Mouse (Mus musculus) intestine, embryonic 14.5 days (tissue): ENCODE data around the gene Fam204a. TPM values are rescaled to one million over a fixed set of nuclear protein-coding genes. Genes with fewer than 3 reads are reported as not detected.

ENCODE experiments used
- ATAC-seq: fragments of 200-750 bp; cut with Nextera tagmentation; replicated peaks from 2 replicates; pipeline ENCODE4 v1.8.0; 2017; ENCODE audit warnings: low read depth, moderate number of reproducible peaks, moderate TSS enrichment, moderate library complexity; ENCODE audit not compliant: low FRiP score, low TSS enrichment
- DNase-seq: peaks from one replicate; pipeline ENCODE4 v3.0.0-alpha.2; 2018; ENCODE audit warnings: low spot score
- H3K27ac ChIP-seq: fragments of 300-500 bp; sonication (generic); 2 replicates; pipeline ENCODE4 v1.5.1; 2014; ENCODE audit warnings: low read depth, mild to moderate bottlenecking, control low read depth
- H3K27me3 ChIP-seq: fragments of 300-500 bp; sonication (generic); replicated peaks from 2 replicates; pipeline ENCODE4 v1.6.1; 2014; ENCODE audit warnings: low read length, control low read depth; ENCODE audit not compliant: control insufficient read depth, insufficient read depth
- H3K36me3 ChIP-seq: fragments of 300-500 bp; sonication (generic); 2 replicates; pipeline ENCODE4 v1.6.1; 2014; ENCODE audit warnings: low read length, control low read depth; ENCODE audit not compliant: control insufficient read depth, insufficient read depth
- H3K4me1 ChIP-seq: fragments of 300-500 bp; sonication (generic); replicated peaks from 2 replicates; pipeline ENCODE4 v1.6.1; 2014; ENCODE audit warnings: low read length, control low read depth, mixed read lengths; ENCODE audit not compliant: control insufficient read depth, insufficient read depth
- H3K4me2 ChIP-seq: fragments of 300-500 bp; sonication (generic); 2 replicates; pipeline ENCODE4 v1.6.1; 2014; ENCODE audit warnings: low read length
- H3K4me3 ChIP-seq: fragments of 300-500 bp; sonication (generic); 2 replicates; pipeline ENCODE4 v1.5.1; 2014; ENCODE audit warnings: low read depth, low read length, control low read depth, mixed read lengths
- H3K9ac ChIP-seq: fragments of 300-500 bp; sonication (generic); 2 replicates; pipeline ENCODE4 v1.6.1; 2014; ENCODE audit warnings: mild to moderate bottlenecking, low read length
- H3K9me3 ChIP-seq: fragments of 300-500 bp; sonication (generic); 2 replicates; pipeline ENCODE4 v1.6.1; 2016; ENCODE audit warnings: low read length, control low read depth; ENCODE audit not compliant: control insufficient read depth
- WGBS: fragments of 180-500 bp; shearing (Covaris S2); extraction: QIAGEN DNeasy Blood & Tissue Kit; methylation state at CpG from one replicate; pipeline ENCODE4 v1.1.7; 2014; 5-methylcytosine and 5-hydroxymethylcytosine counted together
- polyA plus RNA-seq: library from polyadenylated mRNA; unstranded; fragments of >200 nt; fragmentation: Nextera tagmentation; extraction: Ambion mirVana; gene quantifications from 2 replicates; pipeline ENCODE4 v1.2.1, GENCODE M21; 2014

Fam204a gene
- polyA plus RNA-seq, 1 experiment from 2014 or later = 45.7 TPM

DNA sequence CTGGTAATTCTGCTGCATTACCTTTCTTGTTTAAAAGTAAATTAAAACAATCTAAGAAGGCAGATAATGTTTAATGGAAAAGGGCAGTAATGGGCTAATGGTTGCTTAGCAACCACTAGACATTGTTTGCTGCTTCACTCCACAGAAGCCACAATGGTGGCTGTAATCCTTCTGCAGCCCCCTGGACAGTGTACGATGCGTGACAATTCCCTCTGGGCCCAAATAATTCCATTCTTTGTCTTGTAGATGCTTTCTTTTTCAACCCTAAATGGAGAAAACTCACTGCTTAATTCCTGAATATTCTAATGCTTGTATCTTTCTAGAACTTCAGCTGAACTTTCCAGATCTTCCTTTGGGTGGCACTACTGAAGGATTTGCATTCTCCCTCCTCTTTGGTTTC, 37.3 kb downstream of the Fam204a start:
- Histone ChIP-seq H3K4me2 (no peak overlapping the region), H3K4me3 (no peak overlapping the region), H3K4me1 (no peaks in the 10 kb centered on the region), H3K9ac (no peak overlapping the region), H3K27me3 (no peaks in the 10 kb centered on the region), H3K36me3 (peaks cover 11% of the 10 kb centered on the region; the same call in 1 of the 2 replicates), H3K9me3 (no peaks in the 10 kb centered on the region), H3K27ac (no peak overlapping the region)
- 57% methylated on average over 2 of the region's 2 CpGs for WGBS
- DNase-seq = no peak
- ATAC-seq = no peak

DNA sequence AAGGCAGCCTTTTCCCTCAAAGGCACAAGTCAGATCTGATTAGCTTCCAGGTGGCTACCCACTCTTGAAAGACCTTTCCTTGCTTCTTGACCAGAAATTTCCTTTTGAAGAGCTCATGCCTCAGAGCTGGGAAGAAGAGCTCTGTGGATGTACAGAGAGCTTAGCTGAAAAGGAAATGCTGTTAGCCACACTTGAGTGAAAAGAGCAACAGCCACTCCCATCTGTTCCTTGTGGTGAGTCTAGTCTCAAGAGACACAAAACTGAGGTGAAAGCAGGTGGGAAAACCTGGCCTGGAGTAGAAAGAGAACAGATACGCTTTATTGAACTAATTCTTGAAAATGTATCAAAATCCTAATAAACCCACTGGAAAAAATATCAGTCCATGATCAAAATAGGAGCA, 43.6 kb downstream of the Fam204a start:
- Histone ChIP-seq H3K9me3 (no peaks in the 10 kb centered on the region), H3K9ac (no peak overlapping the region), H3K27ac (no peak overlapping the region), H3K27me3 (no peaks in the 10 kb centered on the region), H3K4me3 (no peak overlapping the region), H3K36me3 (no peaks in the 10 kb centered on the region), H3K4me2 (no peak overlapping the region), H3K4me1 (no peaks in the 10 kb centered on the region)
- WGBS = 94% methylated on average over 1 of the region's 1 CpGs
- ATAC-seq (no peak), DNase-seq (no peak)

DNA sequence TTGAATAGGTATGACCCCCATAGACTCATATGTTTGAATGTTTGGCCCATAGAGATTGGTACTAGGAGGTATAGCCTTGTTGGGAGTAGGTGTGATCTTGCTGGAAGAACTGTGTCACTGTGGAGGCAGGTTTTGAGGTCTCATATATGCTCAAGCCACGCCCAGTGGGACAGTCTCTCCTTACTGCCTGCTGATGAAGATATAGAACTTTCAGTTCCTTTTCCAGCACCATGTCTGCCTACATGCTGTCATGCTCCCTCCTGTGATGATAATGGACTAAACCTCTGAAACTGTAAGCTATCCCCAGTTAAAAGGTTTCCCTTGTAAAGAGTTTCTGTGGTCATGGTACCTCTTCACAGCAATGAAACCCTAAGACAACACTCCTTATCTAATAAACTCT, 44.3 kb downstream of the Fam204a start:
- H3K36me3 ChIP-seq = no peaks in the 10 kb centered on the region
- no peaks in the 10 kb centered on the region for H3K27me3 ChIP-seq
- H3K9ac ChIP-seq = no peak overlapping the region

DNA sequence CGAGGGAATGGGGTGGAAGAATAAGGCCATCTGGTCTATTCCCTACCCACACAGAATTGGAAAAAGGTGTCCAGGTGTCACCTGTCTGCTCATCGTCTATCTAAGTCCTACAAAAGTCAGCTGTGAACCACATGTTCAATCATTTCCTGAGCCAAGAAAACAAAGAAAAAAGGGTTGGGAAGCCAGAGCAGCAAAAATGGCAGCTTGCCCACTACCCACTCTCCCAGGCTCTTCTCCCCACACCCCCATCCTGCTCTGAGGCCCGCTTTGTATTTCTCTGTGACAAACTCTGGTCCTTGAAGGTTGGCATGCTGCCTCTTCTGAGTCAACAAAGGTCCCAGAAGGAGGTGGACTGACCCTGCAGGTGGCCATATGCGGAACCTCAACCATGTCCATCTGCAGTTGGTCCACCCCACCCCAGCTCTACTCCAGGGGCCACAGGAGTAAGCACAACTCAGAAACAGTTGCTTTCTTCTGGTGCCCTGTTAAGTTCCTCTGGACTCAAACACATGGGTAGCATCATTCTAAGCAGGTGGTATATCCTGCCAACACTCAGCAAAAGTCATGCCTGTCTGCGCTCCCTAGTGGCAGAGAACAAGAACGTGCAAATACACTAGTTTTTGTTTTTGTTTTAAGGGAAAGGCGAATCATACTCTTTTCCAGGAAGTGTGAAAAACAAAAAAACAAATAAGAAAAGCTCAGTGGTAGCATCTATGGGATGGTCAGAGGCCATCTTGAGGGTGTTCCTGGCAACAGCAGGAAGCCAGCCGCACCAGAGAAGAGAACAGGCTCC, 47.5 kb downstream of the Fam204a start:
- Histone ChIP-seq H3K27me3 (no peaks in the 10 kb centered on the region), H3K9ac (no peak overlapping the region), H3K27ac (no peak overlapping the region), H3K4me3 (no peak overlapping the region), H3K9me3 (no peaks in the 10 kb centered on the region), H3K36me3 (no peaks in the 10 kb centered on the region), H3K4me1 (no peaks in the 10 kb centered on the region), H3K4me2 (no peak overlapping the region)
- DNase-seq (no peak), ATAC-seq (no peak)
- 78% methylated on average over 8 of the region's 8 CpGs for WGBS

More for the DNA sequence above, 44.3 kb downstream of the Fam204a start:
- ATAC-seq (no peak), DNase-seq (no peak)
- no peak overlapping the region for H3K4me2 ChIP-seq
- no peaks in the 10 kb centered on the region for H3K4me1 ChIP-seq
- 87% methylated on average over 1 of the region's 1 CpGs for WGBS
- no peak overlapping the region for H3K4me3 ChIP-seq
- H3K27ac ChIP-seq = no peak overlapping the region
- no peaks in the 10 kb centered on the region for H3K9me3 ChIP-seq

DNA sequence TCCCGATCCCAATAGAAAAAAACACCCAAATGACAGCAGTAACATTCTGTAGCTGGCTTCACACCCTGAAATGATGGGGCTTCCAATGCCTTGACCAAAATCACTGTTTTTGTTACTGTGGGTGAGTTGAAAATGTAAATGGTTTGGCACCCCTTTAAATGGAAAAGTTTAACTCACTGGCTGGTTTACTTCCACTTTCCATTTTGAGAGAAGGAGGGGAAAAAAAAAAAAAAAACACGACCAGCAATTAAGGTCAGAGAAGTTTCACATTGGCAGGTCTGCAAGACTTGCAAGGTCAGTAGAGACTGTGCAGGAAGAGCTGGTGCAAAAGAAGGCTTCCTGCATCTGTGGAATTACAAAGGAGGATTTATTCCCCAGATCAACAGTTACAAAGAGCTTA, 61.1 kb downstream of the Fam204a start:
- Histone ChIP-seq H3K4me2 (no peak overlapping the region), H3K9ac (no peak overlapping the region), H3K9me3 (no peaks in the 10 kb centered on the region), H3K4me3 (no peak overlapping the region), H3K36me3 (no peaks in the 10 kb centered on the region), H3K4me1 (no peaks in the 10 kb centered on the region), H3K27me3 (0 out of 2 replicates have a peak, but pooled peaks cover 4% of the 10 kb centered on the region), H3K27ac (no peak overlapping the region)
- ATAC-seq (no peak), DNase-seq (no peak)
- 48% methylated on average over 2 of the region's 2 CpGs for WGBS

DNA sequence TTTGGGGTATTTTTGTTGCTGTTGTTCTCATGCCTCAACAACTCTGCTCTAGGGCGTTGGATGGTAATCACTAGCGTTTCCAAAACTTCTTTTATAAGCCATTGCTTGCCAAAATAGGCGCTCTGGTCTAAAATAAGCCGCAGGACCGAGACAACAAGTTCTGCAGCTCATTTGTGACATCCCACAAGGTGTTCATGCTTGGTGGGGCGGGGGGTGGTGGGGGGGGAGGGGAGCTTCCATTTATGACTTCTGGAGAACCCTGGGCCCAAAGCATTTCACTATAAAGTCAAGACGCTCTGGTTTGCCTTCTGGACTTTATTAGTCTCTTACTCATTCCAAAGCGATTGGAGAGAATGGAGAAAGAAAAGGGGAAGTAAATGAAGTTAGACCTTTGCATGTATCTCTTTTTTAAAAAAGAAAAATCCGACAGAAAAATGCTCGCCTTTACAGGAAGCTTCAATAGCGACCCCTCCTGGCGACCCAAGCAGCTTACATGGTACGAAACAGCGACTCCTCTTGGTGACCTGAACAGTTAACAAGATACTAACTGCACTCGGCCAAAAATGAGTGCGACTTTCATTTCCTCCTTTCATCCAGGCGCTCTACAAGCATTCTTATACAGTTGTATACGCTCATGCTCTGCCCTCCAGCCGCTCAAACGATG, 65.8 kb downstream of the Fam204a start:
- no peak overlapping the region; the same call in 1 of the 2 replicates for H3K4me2 ChIP-seq

DNA sequence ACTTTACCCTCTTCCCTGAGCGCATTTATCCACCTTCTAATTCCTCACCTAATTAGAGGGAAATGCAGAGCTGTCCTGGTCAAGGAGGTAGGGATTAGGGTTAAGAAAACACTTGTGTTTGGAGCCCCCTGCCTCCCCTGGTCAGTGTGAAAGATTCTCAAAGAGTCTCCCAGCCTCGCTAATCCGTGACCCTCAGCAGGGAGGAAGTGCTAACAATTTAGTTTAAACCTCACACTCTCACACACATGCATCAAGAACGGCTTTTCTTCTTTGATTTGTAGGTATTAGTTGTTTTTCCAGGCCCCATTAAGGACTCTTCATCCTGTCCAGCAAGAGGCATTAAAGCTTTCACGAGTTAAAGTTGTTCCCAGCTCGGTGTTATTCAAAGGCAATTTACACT, 66.7 kb downstream of the Fam204a start:
- Histone ChIP-seq H3K9ac (no peak overlapping the region), H3K4me1 (no peaks in the 10 kb centered on the region), H3K9me3 (no peaks in the 10 kb centered on the region), H3K4me3 (no peak overlapping the region), H3K27ac (no peak overlapping the region), H3K27me3 (0 out of 2 replicates have a peak, but pooled peaks cover 4% of the 10 kb centered on the region), H3K4me2 (no peak overlapping the region), H3K36me3 (no peaks in the 10 kb centered on the region)
- 23% methylated on average over 6 of the region's 6 CpGs for WGBS
- DNase-seq (no peak), ATAC-seq (no peak)

More for the DNA sequence above, 65.8 kb downstream of the Fam204a start:
- no peak overlapping the region for H3K27ac ChIP-seq
- DNase-seq = peak; percentile 61
- H3K4me1 ChIP-seq = no peaks in the 10 kb centered on the region
- 0 out of 2 replicates have a peak, but pooled peaks cover 4% of the 10 kb centered on the region for H3K27me3 ChIP-seq
- H3K36me3 ChIP-seq = no peaks in the 10 kb centered on the region
- no peak overlapping the region for H3K4me3 ChIP-seq
- no peaks in the 10 kb centered on the region for H3K9me3 ChIP-seq
- ATAC-seq = no peak
- no peak overlapping the region for H3K9ac ChIP-seq
- WGBS = 12% methylated on average over 20 of the region's 20 CpGs

DNA sequence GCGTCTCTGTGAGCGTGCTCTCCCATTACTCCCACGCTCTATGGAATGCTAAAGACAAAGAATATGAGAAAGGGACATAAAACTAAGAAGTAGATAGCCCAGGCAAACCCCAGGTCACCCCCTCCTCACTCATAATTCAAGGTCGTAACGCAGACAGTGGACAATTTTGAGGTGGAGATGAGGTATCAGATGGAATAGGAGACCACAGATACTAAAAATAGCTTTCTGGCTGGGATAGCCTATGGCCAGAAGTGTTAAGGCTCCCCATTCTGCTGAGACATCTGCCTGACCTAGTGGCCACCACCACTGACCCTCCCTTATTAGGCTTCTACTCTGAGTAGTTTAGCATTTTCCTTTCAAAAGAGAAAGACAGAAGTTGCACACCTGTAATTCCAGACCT, 71.2 kb downstream of the Fam204a start:
- Histone ChIP-seq H3K4me1 (no peaks in the 10 kb centered on the region), H3K9me3 (no peaks in the 10 kb centered on the region), H3K4me3 (no peak overlapping the region), H3K27me3 (no peaks in the 10 kb centered on the region), H3K36me3 (no peaks in the 10 kb centered on the region), H3K9ac (no peak overlapping the region), H3K27ac (no peak overlapping the region), H3K4me2 (no peak overlapping the region)
- no peak for DNase-seq
- no peak for ATAC-seq
- WGBS = 81% methylated on average over 5 of the region's 5 CpGs
